Mouse (Mus musculus) bone marrow macrophage, adult 2 months (primary cell): Measurements from ENCODE around the gene Vrk3.

Source experiments
- CTCF ChIP-seq: IDR thresholded peaks from 2 replicates; pipeline ENCODE4 v1.5.1; 2012; ENCODE audit warnings: low read depth, mild to moderate bottlenecking, low read length, moderate library complexity
- POLR2A ChIP-seq: IDR thresholded peaks from 2 replicates; pipeline ENCODE4 v1.6.1; 2012; ENCODE audit warnings: mild to moderate bottlenecking, low read depth, low read length, borderline replicate concordance

DNA sequence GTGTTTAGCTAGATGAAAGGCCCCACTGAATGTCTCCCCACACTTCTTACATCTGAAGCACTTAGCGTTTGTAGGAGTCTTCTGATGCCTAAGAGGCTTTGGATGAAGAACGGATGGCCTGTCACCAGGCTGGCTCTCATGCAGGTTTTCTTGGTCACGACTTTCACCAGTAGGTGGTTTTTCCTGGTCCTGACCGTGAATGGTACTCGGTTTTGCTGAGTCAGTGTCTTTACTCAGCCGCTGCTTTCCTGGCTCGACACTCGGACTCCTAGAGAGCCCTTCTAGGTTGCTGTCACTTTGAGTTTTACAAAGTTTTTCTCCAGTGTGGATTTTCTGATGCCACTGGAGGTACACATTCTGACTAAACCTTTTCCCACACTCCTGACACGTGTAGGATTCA, 14.5 kb upstream of the Vrk3 start:
- no peak for TF ChIP-seq POLR2A
- no peak for TF ChIP-seq CTCF
